Mouse (Mus musculus): ENCODE data around the gene Cyb561d2. TPM values are rescaled to one million over a fixed set of nuclear protein-coding genes. Genes with fewer than 3 reads are reported as not detected.
A peak's percentile ranks its signal among the peaks of the same experiment; 100 is the strongest.

Gene Cyb561d2
- total and polyA plus RNA-seq, 3 experiments, result 23.8 to 37.8 (median 35.7) TPM

GRCm38 (mm10) chr9:107586974-107587832 lies 45.2 kb upstream of the Cyb561d2 start, which contains the start of gene Ifrd2:
TSS of gene Ifrd2 (plus strand) at chr9:107587642.
- Histone ChIP-seq H3K9me3 (replicated peaks; ENCODE audit: low read length) (no peaks in the 10 kb centered on the region), H3K36me3 (replicated peaks in 1 of 2; ENCODE audit: control insufficient read depth in 1 of 2, insufficient read depth in 1 of 2, low read length in 1 of 2) (peaks cover 34 to 67% of the 10 kb centered on the region in 2 experiments), H3K4me2 (ENCODE audit: insufficient read depth, low read depth, poor library complexity, severe bottlenecking) (peak within 1 kb of the TSS; percentile 79), H3K27me3 (replicated peaks) (no peaks in the 10 kb centered on the region), H3K27ac (ENCODE audit: insufficient read depth, low read depth) (no peak within 1 kb of the TSS; the same call in 1 of the 2 replicates), H3K79me2 (replicated peaks; ENCODE audit: control insufficient read depth, extremely low read depth, insufficient read depth, poor library complexity, severe bottlenecking) (peaks cover 18% of the 10 kb centered on the region), H3K4me3 (replicated peaks in 1 of 3; ENCODE audit: low read depth in 2 of 3, low read length in 2 of 3, poor library complexity in 1 of 3) (peak within 1 kb of the TSS; percentile 83 to 92 (median 85)), H3K9ac (ENCODE audit: insufficient read depth, low read depth) (peak within 1 kb of the TSS; percentile 67), H3K4me1 (ENCODE audit: control insufficient read depth in 1 of 2, insufficient read depth in 2 of 2) (peaks cover 8 to 25% of the 10 kb centered on the region in 2 experiments)
- TF ChIP-seq ZC3H11A (IDR thresholded peaks at IDR 0.05; ENCODE audit: low read depth, low read length) (no peak), NELFE (IDR thresholded peaks at IDR 0.05; ENCODE audit: low read depth, low read length) (peak; percentile 81), CHD1 (IDR thresholded peaks at IDR 0.05; ENCODE audit: low read depth, low read length) (0 out of 2 replicates have a peak, but pooled peaks have one; percentile 46), POLR2AphosphoS2 (IDR thresholded peaks at IDR 0.05; ENCODE audit: low read depth, low read length) (peak; percentile 83), SIN3A (IDR thresholded peaks at IDR 0.05; ENCODE audit: low read length) (peak; percentile 83), POLR2A (IDR thresholded peaks at IDR 0.05; ENCODE audit: low read depth, low read length) (peak; percentile 93), MEF2A (IDR thresholded peaks at IDR 0.05; ENCODE audit: borderline replicate concordance, low read depth, low read length) (no peak; the same call in 1 of the 2 replicates), HCFC1 (IDR thresholded peaks at IDR 0.05; ENCODE audit: low read depth, low read length) (peak; percentile 98), RAD21 (IDR thresholded peaks at IDR 0.05; ENCODE audit: low read depth, low read length) (no peak), JUND (conservative IDR thresholded peaks at IDR 0.05; ENCODE audit: low read depth, low read length) (no peak), PAX5 (IDR thresholded peaks at IDR 0.05; ENCODE audit: low read length) (no peak), TCF12 (IDR thresholded peaks at IDR 0.05; ENCODE audit: low read depth, low read length) (peak; percentile 86), RCOR1 (conservative IDR thresholded peaks at IDR 0.05; ENCODE audit: low read depth, low read length) (peak; percentile 30; the same call in 1 of the 2 replicates), SMC3 (IDR thresholded peaks at IDR 0.05; ENCODE audit: low read depth, low read length) (no peak), MYC (IDR thresholded peaks at IDR 0.05; ENCODE audit: low read depth, low read length) (no peak), EP300 (IDR thresholded peaks at IDR 0.05; ENCODE audit: low read length) (0 out of 2 replicates have a peak, but pooled peaks have one; percentile 37), ZKSCAN1 (IDR thresholded peaks at IDR 0.05; ENCODE audit: borderline replicate concordance, low read depth, low read length) (no peak), ELF1 (IDR thresholded peaks at IDR 0.05; ENCODE audit: low read depth, low read length) (peak; percentile 80), ZMIZ1 (IDR thresholded peaks at IDR 0.05; ENCODE audit: low read depth, low read length) (peak; percentile 63; the same call in 1 of the 2 replicates), KAT2A (IDR thresholded peaks at IDR 0.05; ENCODE audit: insufficient replicate concordance, low read length) (peak; percentile 100), TBP (conservative IDR thresholded peaks at IDR 0.05; ENCODE audit: low read depth, low read length) (peak; percentile 85), CHD2 (IDR thresholded peaks at IDR 0.05; ENCODE audit: low read length) (peak; percentile 72), E2F4 (IDR thresholded peaks at IDR 0.05; ENCODE audit: insufficient replicate concordance, low read depth, low read length) (peak; percentile 59; the same call in 1 of the 2 replicates), GABPA (IDR thresholded peaks at IDR 0.05; ENCODE audit: insufficient replicate concordance, low read depth, low read length) (peak; percentile 96; the same call in 1 of the 2 replicates), MAZ (IDR thresholded peaks at IDR 0.05; ENCODE audit: low read depth, low read length) (peak; percentile 97), MXI1 (IDR thresholded peaks at IDR 0.05; ENCODE audit: low read depth, low read length) (no peak; the same call in 1 of the 2 replicates), NRF1 (IDR thresholded peaks at IDR 0.05; ENCODE audit: low read depth, low read length) (peak; percentile 71), USF1 (IDR thresholded peaks at IDR 0.05; ENCODE audit: low read depth, low read length) (no peak), ZNF384 (IDR thresholded peaks at IDR 0.05; ENCODE audit: low read depth, low read length) (peak; percentile 72), UBTF (IDR thresholded peaks at IDR 0.05; ENCODE audit: low read depth, low read length) (no peak)
- in situ Hi-C loops (cut with MboI; ENCODE audit: low pct_ligation_motif_present, low pct_unique_long_range_greater_than_20kb, low sequenced_read_pairs), result no loop called here
- dilution Hi-C loops (cut with MboI; ENCODE audit: extremely low pct_ligation_motif_present, extremely low pct_unique_long_range_greater_than_20kb, low sequenced_read_pairs), result no loop called here
- peak; percentile 99 for DNase-seq (ENCODE audit: extremely low read depth)

Measured in CH12.LX (cell line).